Mouse (Mus musculus) embryonic facial prominence, embryonic 14.5 days (tissue): Measurements from ENCODE around the gene Hamp. TPM values are rescaled to one million over a fixed set of nuclear protein-coding genes. Genes with fewer than 3 reads are reported as not detected.

Source experiments
- ATAC-seq: fragments of 200-750 bp; cut with Nextera tagmentation; 2 replicates; pipeline ENCODE4 v1.8.0; 2017; ENCODE audit warnings: low read depth, moderate number of reproducible peaks, moderate TSS enrichment
- DNase-seq: peaks from one replicate; pipeline ENCODE4 v3.0.0-alpha.2; 2015; ENCODE audit warnings: low spot score
- H3K27ac ChIP-seq: fragments of 300-500 bp; sonication (generic); replicated peaks from 2 replicates; pipeline ENCODE4 v1.5.1; 2014; ENCODE audit warnings: low read depth, mild to moderate bottlenecking, low read length, moderate library complexity
- H3K27me3 ChIP-seq: fragments of 300-500 bp; sonication (generic); replicated peaks from 2 replicates; pipeline ENCODE4 v1.6.1; 2014; ENCODE audit warnings: low read length; ENCODE audit not compliant: control insufficient read depth, insufficient read depth
- H3K36me3 ChIP-seq: fragments of 300-500 bp; sonication (generic); 2 replicates; pipeline ENCODE4 v1.6.1; 2014; ENCODE audit warnings: low read length, mixed read lengths; ENCODE audit not compliant: control insufficient read depth, insufficient read depth
- H3K4me1 ChIP-seq: fragments of 300-500 bp; sonication (generic); 2 replicates; pipeline ENCODE4 v1.6.1; 2014; ENCODE audit warnings: antibody characterized with exemption, low read length; ENCODE audit not compliant: control insufficient read depth, insufficient read depth
- H3K4me2 ChIP-seq: fragments of 300-500 bp; sonication (generic); 2 replicates; pipeline ENCODE4 v1.6.1; 2014; ENCODE audit warnings: low read depth, mild to moderate bottlenecking, low read length, moderate library complexity, mixed read lengths
- H3K4me3 ChIP-seq: fragments of 300-500 bp; sonication (generic); 2 replicates; pipeline ENCODE4 v1.5.1; 2014; ENCODE audit warnings: low read depth, mild to moderate bottlenecking, low read length
- H3K9ac ChIP-seq: fragments of 300-500 bp; sonication (generic); 2 replicates; pipeline ENCODE4 v1.6.1; 2014; ENCODE audit warnings: low read depth, mild to moderate bottlenecking, low read length, moderate library complexity, mixed read lengths
- H3K9me3 ChIP-seq: fragments of 300-500 bp; sonication (generic); 2 replicates; pipeline ENCODE4 v1.6.1; 2016; ENCODE audit warnings: low read length; ENCODE audit not compliant: control insufficient read depth
- WGBS: fragments of 180-500 bp; shearing (Covaris S2); extraction: QIAGEN DNeasy Blood & Tissue Kit; methylation state at CpG from one replicate; pipeline ENCODE4 v1.1.7; 2014; 5-methylcytosine and 5-hydroxymethylcytosine counted together
- polyA plus RNA-seq: library from polyadenylated mRNA; unstranded; fragments of >200 nt; fragmentation: Nextera tagmentation; extraction: Ambion mirVana; gene quantifications from 2 replicates; pipeline ENCODE4 v1.2.1, GENCODE M21; 2014

The Hamp gene
- polyA plus RNA-seq, 1 experiment from 2014 or later = not detected

DNA sequence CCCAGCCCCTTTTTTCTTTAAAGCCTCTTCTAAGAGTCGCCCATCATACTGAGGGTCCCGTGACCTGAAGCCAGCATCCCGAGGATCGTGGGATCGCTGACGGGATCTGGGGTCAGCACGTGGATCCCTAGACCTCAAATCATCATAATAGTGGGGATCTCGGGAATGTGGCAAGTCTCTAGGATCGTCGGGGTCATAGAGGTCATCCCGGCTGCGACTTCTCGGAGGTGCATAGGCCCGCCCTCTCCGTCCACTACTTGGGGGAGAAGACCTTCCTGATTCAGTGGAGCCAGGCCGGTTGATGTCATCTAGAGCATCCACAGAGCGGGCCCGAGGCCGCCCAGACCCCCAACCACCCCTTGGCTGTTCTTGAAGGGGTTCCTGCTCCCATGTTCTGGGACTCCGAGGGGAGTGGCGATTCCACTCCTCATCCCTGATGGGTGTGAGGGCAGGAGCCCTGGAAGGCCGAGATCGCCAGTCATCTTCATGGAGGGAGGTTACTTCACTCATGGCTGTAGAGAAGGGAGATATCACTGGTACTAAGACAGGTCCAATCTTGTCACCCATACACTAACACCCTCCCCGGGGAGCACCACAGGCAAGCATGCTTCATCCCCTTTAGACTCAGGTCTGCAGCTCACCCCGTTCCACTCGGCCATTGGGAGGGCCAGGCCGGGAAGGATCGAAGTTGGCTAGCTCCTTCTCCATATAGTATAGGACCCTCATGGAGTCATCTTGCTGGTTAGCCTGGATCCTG, 14.5 kb upstream of the Hamp start:
- Histone ChIP-seq H3K4me3 (peak overlapping the region; percentile 96), H3K27me3 (no peaks in the 10 kb centered on the region), H3K4me1 (peaks cover 12% of the 10 kb centered on the region), H3K4me2 (peak overlapping the region; percentile 79), H3K27ac (peak overlapping the region; percentile 99), H3K36me3 (peaks cover 35% of the 10 kb centered on the region), H3K9me3 (no peaks in the 10 kb centered on the region), H3K9ac (peak overlapping the region; percentile 99)
- ATAC-seq = no peak
- WGBS = 70% methylated on average over 28 of the region's 28 CpGs
- DNase-seq = no peak

DNA sequence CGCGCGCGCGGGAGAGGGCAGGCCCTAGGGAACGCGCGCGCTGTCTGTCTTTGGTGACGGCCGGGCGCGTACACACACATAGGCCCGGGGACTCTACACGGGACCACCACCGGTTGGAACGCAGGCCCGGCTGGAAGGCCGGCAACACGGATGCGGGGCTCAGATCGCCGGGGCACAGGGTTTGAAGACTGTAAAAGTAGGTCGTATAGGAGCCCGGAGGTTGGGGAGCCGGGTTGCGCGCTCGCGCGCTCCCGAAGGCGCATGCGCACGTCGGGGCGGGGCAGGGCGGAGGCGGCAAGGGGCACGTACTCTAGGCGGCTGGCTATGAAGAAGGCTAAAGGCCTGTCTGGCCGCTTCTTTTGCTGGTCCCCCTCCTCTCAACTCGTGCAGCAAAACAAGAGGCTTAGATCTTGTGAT, 13.5 kb upstream of the Hamp start:
- peak overlapping the region; percentile 99 for H3K27ac ChIP-seq
- ATAC-seq (peak; percentile 74), DNase-seq (peak; percentile 90)
- peak overlapping the region; percentile 99 for H3K9ac ChIP-seq
- H3K4me2 ChIP-seq = peak overlapping the region; percentile 79
- peak overlapping the region; percentile 96 for H3K4me3 ChIP-seq
- peaks cover 45% of the 10 kb centered on the region for H3K36me3 ChIP-seq
- WGBS = under 1% methylated on average over 40 of the region's 43 CpGs
- peaks cover 12% of the 10 kb centered on the region for H3K4me1 ChIP-seq
- H3K9me3 ChIP-seq = no peaks in the 10 kb centered on the region
- H3K27me3 ChIP-seq = no peaks in the 10 kb centered on the region

DNA sequence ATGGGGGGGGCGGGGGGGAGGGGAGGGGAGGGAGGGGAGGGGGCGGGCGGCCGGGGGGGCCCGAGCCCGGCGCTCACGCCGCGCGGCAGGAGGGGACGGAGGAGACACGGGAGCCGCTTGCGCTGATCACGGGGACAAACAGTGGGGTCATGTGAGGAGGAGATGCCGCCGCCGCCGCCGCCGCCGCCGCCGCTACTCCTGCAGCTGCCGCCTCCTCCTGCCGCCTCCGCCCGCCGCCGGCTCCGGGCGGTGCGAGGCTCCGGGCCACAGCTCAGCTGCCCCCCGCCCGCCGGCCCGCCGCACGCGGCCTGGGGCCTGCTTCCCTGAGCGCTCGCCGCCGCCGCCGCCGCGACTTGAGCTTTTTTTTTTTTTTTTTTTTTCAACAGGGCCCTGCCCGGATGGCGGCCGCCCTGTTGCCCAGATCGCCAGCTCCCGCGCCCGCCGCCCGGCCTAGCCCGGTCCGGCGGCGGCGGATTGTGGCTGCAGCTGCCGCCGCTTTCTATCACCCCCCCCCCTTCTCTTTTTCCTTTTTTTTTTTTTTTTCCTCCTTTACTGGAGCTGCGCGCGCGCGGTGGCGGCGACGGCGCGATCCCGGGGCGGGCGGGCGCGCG, 13.0 kb upstream of the Hamp start, which contains the start of gene Usf2:
TSS of gene Usf2 (minus strand) at position 48 of the 611 bp plus-strand sequence.
- Histone ChIP-seq H3K4me3 (peak within 1 kb of the TSS; percentile 96), H3K9me3 (no peaks in the 10 kb centered on the region), H3K4me1 (peaks cover 12% of the 10 kb centered on the region), H3K9ac (peak within 1 kb of the TSS; percentile 99), H3K27me3 (no peaks in the 10 kb centered on the region), H3K27ac (peak within 1 kb of the TSS; percentile 99), H3K4me2 (peak within 1 kb of the TSS; percentile 79), H3K36me3 (peaks cover 50% of the 10 kb centered on the region)
- under 1% methylated on average over 27 of the region's 82 CpGs for WGBS
- ATAC-seq = peak; percentile 48
- DNase-seq = peak; percentile 93

DNA sequence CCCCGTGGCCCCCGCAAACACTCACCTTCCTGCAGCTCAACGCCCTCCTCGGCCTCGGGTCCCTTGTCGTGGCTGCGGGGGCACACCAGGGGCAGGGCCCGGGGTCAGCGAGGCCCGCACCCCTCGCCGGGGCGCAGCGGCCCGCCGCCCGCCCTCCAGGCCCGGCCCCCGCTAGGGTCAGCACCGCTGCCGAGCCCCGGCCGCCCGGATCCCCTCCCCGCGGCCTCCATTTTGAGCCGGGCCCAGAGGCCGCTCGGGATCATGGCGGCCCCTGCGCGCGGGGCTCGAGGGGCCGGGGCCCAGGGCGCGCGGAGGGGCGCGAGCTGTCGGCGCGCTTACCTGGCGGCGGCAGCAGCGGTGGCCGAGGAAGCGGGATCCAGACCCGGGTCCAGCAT, 12.5 kb upstream of the Hamp start:
- H3K9me3 ChIP-seq = no peaks in the 10 kb centered on the region
- H3K4me3 ChIP-seq = peak overlapping the region; percentile 96
- peak overlapping the region; percentile 79 for H3K4me2 ChIP-seq
- peak overlapping the region; percentile 99 for H3K9ac ChIP-seq
- H3K4me1 ChIP-seq = peaks cover 12% of the 10 kb centered on the region
- peak; percentile 47 for ATAC-seq
- no peak for DNase-seq
- peaks cover 55% of the 10 kb centered on the region for H3K36me3 ChIP-seq
- H3K27me3 ChIP-seq = no peaks in the 10 kb centered on the region
- WGBS = 0% methylated on average over 11 of the region's 49 CpGs
- peak overlapping the region; percentile 99 for H3K27ac ChIP-seq

DNA sequence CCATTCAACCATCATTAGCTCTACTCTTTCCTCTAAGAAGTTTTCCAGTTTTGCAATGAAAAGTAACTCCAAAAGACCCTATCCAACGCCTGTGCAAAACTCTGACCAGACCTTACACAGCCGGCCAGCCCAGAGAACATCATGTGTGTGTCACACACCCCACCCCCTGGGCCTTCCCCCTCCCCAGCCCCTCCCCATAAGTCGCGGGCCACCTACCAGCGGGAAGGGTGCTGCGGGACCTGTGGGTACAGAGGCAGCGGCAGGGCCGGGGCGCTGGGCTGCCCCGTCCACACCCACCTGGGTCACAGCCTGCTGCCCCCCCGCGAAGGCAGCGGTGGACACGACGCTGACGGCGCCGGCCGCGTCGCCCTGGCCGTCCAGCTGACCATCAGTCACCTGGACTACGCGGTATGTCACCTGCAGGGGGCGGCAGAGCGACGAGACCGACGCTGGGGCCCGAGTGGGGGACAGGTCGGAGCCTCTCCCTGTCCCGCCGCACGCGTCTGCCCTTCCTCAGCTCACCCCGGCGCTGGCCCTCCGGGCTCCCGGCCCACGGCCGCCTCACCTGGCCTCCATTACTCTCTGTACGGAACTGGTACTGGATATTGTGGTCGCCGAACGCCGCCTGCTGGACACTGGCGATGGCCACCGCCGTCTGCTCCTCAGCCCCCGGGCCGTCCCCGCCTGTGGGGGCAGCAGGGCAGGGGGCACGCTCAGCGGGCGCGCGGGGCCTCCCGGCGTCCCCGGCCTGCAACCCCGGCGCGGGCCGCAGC, 11.9 kb upstream of the Hamp start:
- H3K36me3 ChIP-seq = peaks cover 60% of the 10 kb centered on the region
- peak overlapping the region; percentile 96 for H3K4me3 ChIP-seq
- H3K4me1 ChIP-seq = peaks cover 12% of the 10 kb centered on the region
- peak overlapping the region; percentile 99 for H3K27ac ChIP-seq
- peak overlapping the region; percentile 99 for H3K9ac ChIP-seq
- no peaks in the 10 kb centered on the region for H3K9me3 ChIP-seq
- H3K27me3 ChIP-seq = no peaks in the 10 kb centered on the region
- peak; percentile 80 for ATAC-seq
- under 1% methylated on average over 17 of the region's 64 CpGs for WGBS
- H3K4me2 ChIP-seq = peak overlapping the region; percentile 79
- DNase-seq = peak; percentile 90

DNA sequence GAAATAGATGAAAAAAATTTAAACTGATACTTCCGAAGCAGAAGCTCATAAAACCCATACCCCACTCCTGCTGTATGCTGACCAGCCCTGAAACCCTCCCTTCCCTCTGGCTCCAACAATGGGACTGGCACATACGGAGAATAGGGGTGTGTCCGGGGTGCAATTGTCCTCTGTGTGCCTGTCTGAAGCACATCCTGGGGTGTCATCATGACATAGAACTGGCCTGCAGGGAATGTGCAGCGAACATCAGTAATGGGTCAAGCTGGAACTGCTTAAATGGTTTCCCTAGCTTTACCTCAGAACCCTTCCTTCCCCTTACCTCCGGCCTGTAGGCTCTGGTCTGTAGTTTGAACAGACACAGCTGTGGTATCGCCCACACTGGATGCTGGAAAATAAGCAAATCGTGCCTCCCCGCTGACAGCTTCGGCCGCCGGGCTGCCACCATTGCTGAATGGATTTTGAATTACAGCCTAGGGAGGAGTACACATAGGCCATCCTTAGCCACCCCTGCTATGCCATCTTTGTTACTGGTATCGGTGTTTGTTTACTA, 11.2 kb upstream of the Hamp start:
- ATAC-seq (no peak), DNase-seq (no peak)
- H3K27me3 ChIP-seq = no peaks in the 10 kb centered on the region
- H3K9me3 ChIP-seq = no peaks in the 10 kb centered on the region
- WGBS = 84% methylated on average over 12 of the region's 12 CpGs
- H3K27ac ChIP-seq = no peak overlapping the region
- peak overlapping the region; percentile 79 for H3K4me2 ChIP-seq
- peak overlapping the region; percentile 99 for H3K9ac ChIP-seq
- peaks cover 12% of the 10 kb centered on the region for H3K4me1 ChIP-seq
- peaks cover 66% of the 10 kb centered on the region for H3K36me3 ChIP-seq
- H3K4me3 ChIP-seq = peak overlapping the region; percentile 96

DNA sequence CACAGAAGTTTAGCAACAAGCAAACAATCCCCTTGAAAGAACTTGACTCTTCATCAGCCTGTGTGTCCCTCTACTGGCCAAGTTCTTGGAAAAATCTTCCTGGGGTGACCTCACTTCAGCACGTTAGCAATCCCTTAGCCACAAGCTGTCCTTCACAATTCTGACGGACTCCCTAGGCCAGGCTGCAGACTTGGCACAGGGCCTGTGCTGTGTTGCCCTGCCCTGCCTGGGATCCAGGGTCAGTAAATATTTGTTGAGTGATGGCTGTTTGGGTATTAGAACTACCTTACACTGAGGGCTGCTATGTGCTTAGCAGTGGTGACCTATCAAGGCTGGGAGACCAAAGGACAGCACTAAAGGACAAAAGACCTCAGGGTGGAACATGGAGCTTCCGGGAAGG, 10.2 kb upstream of the Hamp start:
- DNase-seq = no peak
- H3K36me3 ChIP-seq = peaks cover 74% of the 10 kb centered on the region
- H3K27me3 ChIP-seq = no peaks in the 10 kb centered on the region
- H3K4me3 ChIP-seq = no peak overlapping the region
- no peaks in the 10 kb centered on the region for H3K9me3 ChIP-seq
- no peak overlapping the region for H3K27ac ChIP-seq
- 86% methylated on average over 3 of the region's 3 CpGs for WGBS
- H3K9ac ChIP-seq = no peak overlapping the region
- no peak for ATAC-seq
- H3K4me2 ChIP-seq = no peak overlapping the region
- H3K4me1 ChIP-seq = peaks cover 12% of the 10 kb centered on the region

DNA sequence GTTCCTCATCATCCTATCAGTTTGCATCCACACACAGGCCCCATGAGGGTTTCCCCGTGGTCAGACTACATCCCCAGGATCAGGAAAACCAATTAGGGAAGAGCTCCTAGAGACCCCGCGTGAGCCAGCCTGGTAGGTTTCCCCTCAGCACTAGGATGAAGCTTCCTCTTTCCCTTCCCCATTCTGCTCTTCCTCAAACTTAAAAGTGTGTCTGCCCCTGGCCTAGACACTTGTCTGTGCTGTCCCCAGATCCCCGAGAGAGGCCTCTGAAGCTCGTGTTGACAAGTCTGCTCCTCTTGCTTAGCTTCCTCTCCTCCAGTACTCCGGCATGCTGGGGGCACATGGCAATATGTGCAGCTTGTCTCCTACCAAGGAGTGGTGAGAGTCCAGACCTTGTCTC, 9.6 kb upstream of the Hamp start:
- Histone ChIP-seq H3K9me3 (no peaks in the 10 kb centered on the region), H3K9ac (no peak overlapping the region), H3K4me1 (peaks cover 10% of the 10 kb centered on the region), H3K27ac (no peak overlapping the region), H3K27me3 (no peaks in the 10 kb centered on the region), H3K4me3 (no peak overlapping the region), H3K36me3 (peaks cover 71% of the 10 kb centered on the region), H3K4me2 (no peak overlapping the region)
- ATAC-seq (no peak), DNase-seq (no peak)
- WGBS = 78% methylated on average over 6 of the region's 6 CpGs
